Mouse (Mus musculus): ENCODE data around the gene Rfxank. TPM values are rescaled to one million over a fixed set of nuclear protein-coding genes. Genes with fewer than 3 reads are reported as not detected.
A peak's percentile ranks its signal among the peaks of the same experiment; 100 is the strongest.

The Rfxank gene
- polyA plus RNA-seq, 1 experiment from 2014 or later, result 17.8 TPM

DNA sequence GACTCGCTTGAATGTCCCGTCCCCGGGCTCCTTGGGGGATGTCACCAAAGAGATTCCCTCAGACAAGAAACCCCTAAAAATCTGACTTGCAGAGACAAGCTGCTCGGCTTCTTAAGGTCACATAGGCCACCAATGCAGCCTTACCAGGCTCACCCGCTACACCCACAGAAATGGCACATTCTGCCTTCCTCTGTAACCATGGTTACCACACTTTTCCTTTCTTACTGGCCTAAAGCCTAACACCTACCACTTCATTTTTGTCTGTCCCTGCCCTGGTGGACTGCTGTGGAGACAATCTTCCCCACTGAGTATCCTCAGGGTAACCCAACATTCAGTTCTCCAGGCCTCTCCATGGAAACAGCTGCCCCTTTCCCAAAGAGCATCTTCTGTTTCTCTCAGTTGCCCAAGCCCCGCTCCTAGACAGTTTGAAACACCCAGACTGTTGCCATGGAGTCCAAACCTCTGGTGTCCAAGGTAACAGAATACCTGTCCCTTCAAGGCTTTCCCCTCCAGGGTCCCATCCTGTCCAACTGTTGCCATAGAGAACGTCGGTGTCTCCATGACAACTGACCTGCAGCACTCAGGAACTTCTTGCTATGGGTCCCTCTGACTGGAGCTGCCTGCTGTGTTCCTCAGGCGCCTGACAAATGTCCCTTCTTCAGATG is 49.5 kb downstream of the Rfxank start:
- WGBS, result 41% methylated on average over 9 of the region's 9 CpGs
- Histone ChIP-seq H3K9ac (replicated peaks) (no peak overlapping the region), H3K36me3 (peaks cover 4% of the 10 kb centered on the region; the same call in 1 of the 2 replicates), H3K27me3 (peaks cover 59% of the 10 kb centered on the region), H3K4me3 (no peak overlapping the region), H3K4me2 (replicated peaks) (no peak overlapping the region), H3K27ac (replicated peaks) (no peak overlapping the region), H3K4me1 (peaks cover 27% of the 10 kb centered on the region), H3K9me3 (no peaks in the 10 kb centered on the region)
- ATAC-seq (ENCODE audit: low FRiP score, low read depth), result no peak

DNA sequence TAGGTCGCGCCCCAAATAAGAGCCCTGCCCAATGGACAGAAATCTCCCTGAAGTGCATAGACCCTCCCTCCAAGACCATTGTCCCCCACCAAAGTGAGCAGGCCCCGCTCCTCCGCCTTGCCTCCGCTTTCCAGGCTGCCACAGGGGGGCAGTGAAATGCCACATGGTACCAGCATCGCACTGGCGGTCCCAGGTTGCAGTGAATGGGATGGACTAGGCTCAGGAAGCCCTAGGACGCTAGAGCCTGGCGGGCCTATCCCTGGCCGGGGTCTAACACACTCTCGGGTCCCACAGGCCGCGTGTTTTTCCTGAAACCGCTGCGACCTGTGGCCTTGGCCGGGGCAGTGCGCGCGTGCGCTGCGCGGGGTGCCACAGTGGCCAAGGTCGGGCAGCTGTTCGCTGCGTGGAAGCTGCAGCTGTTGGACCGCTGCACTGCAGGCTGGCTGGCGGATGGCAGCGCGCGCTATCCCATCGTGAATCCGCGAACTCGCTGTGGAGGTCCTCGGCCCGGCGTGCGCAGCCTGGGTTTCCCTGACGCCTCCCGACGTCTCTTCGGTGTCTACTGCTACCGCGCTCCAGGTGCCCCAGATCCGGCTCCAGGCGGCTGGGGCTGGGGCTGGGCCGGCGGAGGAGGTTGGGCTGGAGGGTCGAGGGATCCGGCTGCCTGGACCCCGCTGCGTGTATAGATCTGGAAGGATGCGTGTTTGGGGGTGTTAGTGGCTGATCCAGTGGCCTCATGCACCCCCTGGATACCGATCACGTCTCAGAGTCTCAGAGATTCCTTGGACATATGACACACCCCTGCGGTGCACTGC is 50.9 kb downstream of the Rfxank start:
- Histone ChIP-seq H3K4me3 (peak overlapping the region; percentile 44), H3K4me1 (peaks cover 40% of the 10 kb centered on the region), H3K27ac (replicated peaks) (no peak overlapping the region), H3K9ac (replicated peaks) (peak overlapping the region; percentile 55), H3K36me3 (no peaks in the 10 kb centered on the region), H3K27me3 (peaks cover 73% of the 10 kb centered on the region), H3K4me2 (replicated peaks) (peak overlapping the region; percentile 77), H3K9me3 (no peaks in the 10 kb centered on the region)
- 4% methylated on average over 52 of the region's 56 CpGs for WGBS
- ATAC-seq (ENCODE audit: low FRiP score, low read depth), result peak; percentile 77

DNA sequence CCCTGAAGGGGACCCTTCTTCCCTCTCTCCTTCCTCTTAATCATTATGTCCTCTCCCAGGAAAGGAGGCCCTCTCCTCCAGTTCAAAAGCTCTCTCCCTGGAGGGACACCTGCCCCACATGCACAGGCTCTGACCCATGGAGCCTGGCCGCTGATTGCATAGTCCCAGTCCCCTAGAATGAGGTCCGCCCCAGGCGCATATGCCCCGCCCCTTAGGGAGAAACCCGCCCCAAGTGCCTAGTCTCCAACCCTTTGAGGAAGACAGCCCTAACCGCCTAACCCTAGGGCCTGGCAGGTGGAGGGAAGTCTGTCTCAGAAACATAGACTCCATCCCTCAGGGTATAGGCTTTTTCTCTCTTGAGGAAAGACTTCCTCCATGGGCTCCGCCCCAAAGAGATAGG is 51.7 kb downstream of the Rfxank start:
- Histone ChIP-seq H3K27me3 (peaks cover 81% of the 10 kb centered on the region), H3K4me3 (no peak overlapping the region), H3K4me1 (peaks cover 40% of the 10 kb centered on the region), H3K9ac (replicated peaks) (no peak overlapping the region), H3K4me2 (replicated peaks) (no peak overlapping the region), H3K27ac (replicated peaks) (no peak overlapping the region), H3K36me3 (no peaks in the 10 kb centered on the region), H3K9me3 (no peaks in the 10 kb centered on the region)
- 6% methylated on average over 7 of the region's 7 CpGs for WGBS
- ATAC-seq (ENCODE audit: low FRiP score, low read depth), result no peak

DNA sequence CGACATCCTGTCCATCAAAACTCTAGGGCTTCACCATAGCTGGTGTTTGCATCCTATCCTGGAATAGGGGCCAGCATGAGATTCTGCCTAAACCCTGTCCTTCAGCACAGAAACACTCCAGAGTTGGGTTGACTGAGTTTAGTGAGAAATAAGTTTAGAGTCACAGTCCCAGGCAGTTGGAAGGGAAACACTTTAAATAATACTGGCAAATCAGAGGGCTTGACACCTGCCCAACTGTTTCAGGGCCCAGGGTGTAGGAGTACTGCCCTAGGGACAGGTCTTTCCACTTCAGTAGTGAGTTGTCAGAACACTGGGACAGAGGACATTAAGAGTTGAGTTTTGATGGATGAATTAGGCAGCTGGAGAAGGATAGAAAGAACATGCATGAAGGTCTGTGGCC is 52.8 kb downstream of the Rfxank start:
- Histone ChIP-seq H3K27me3 (peaks cover 87% of the 10 kb centered on the region), H3K9me3 (no peaks in the 10 kb centered on the region), H3K4me1 (peaks cover 40% of the 10 kb centered on the region), H3K36me3 (no peaks in the 10 kb centered on the region), H3K9ac (replicated peaks) (no peak overlapping the region), H3K4me3 (no peak overlapping the region), H3K27ac (replicated peaks) (no peak overlapping the region), H3K4me2 (replicated peaks) (no peak overlapping the region)
- no peak for ATAC-seq (ENCODE audit: low FRiP score, low read depth)
- WGBS, result 38% methylated on average over 1 of the region's 1 CpGs

DNA sequence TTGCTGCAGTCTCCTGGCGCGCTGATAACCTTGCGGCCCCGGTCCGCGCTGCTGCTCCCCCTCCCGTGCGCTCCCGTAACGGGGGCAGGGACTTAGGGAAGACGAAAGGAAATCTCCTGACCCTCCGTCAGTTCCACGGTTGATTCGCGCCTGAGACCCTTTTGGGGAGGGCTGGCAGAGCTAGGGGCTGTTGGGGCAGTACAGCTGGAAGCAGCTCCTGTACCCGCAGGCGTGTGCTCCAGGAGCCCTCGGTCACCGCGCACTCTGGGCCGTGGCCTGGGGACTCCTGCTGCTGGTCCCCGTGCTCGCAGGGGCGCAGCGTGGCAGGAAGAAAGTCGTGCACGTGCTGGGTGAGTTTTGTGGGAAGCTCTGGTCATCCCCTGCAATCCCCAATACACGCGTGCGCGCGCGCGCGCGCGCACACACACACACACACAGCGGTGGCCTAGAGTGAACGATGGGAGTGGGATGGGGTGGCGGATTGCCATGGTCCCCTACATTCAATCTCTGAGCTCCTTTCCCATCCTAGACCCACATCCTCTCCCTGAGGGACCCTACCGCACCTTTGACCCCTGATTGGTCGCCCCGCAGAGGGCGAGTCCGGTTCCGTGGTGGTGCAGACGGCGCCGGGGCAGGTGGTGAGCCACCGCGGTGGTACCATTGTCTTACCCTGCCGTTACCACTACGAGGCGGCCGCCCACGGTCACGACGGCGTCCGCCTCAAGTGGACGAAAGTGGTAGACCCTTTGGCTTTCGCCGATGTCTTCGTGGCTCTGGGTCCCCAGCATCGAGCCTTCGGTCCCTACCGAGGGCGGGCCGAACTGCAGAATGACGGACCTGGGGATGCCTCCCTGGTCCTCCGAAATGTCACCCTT is 54.5 kb downstream of the Rfxank start:
- peak overlapping the region; percentile 62 for H3K4me2 ChIP-seq (replicated peaks)
- no peaks in the 10 kb centered on the region for H3K36me3 ChIP-seq
- peak overlapping the region; percentile 41 for H3K4me3 ChIP-seq
- H3K27ac ChIP-seq (replicated peaks), result no peak overlapping the region
- H3K9me3 ChIP-seq, result no peaks in the 10 kb centered on the region
- peaks cover 82% of the 10 kb centered on the region for H3K27me3 ChIP-seq
- H3K9ac ChIP-seq (replicated peaks), result peak overlapping the region; percentile 37; the same call in 1 of the 2 replicates
- WGBS, result 2% methylated on average over 71 of the region's 71 CpGs
- H3K4me1 ChIP-seq, result peaks cover 33% of the 10 kb centered on the region
- no peak for ATAC-seq (ENCODE audit: low FRiP score, low read depth)

DNA sequence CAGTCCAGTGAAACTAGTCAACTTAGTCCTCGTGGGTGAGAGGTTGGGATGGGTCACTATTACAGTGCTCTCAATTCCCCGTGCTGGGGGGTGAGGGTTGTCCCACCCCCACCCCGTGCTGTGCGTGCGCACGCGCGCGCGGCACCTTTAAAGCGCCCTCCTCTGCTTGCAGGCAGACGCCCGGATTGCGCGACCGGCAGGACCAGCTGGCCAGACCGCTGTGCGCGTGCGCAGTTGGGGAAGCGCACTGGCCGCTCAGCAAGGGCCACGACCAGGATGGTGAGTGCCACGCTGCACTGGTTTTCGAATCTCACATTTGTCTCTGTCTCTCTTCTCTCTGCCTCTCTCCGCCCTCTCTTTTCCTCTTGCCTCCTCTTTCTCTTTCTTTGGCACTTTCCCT is 55.7 kb downstream of the Rfxank start, which contains the start of gene Hapln4:
Gene Hapln4, plus strand, starts transcription at position 173 of the 400 bp plus-strand sequence.
- peak within 1 kb of the TSS; percentile 62 for H3K4me2 ChIP-seq (replicated peaks)
- H3K4me1 ChIP-seq, result peaks cover 28% of the 10 kb centered on the region
- H3K27ac ChIP-seq (replicated peaks), result no peak within 1 kb of the TSS
- H3K9me3 ChIP-seq, result no peaks in the 10 kb centered on the region
- no peaks in the 10 kb centered on the region for H3K36me3 ChIP-seq
- H3K9ac ChIP-seq (replicated peaks), result peak within 1 kb of the TSS; percentile 37; the same call in 1 of the 2 replicates
- WGBS, result under 1% methylated on average over 26 of the region's 26 CpGs
- ATAC-seq (ENCODE audit: low FRiP score, low read depth), result no peak
- peak within 1 kb of the TSS; percentile 41 for H3K4me3 ChIP-seq
- H3K27me3 ChIP-seq, result peaks cover 72% of the 10 kb centered on the region

DNA sequence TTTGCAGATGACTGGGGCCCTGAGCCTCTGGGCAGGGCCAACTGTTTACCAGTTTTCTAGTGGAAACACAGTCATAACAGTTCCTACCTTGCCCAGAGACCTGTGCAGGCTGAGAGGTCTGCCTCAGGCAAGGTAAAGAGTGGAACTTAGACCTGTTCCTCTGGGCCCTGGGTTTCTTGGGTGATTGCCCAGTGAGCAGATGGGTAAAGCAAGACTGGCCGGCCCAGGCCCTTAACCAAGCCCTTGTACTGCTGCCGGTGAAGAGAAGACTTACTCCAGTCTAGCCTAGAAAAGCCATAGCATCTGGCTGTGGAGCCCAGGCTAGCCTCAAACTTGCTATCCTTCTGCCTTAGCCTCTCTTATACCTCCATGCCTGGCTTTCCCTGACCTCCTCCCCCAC is 57.0 kb downstream of the Rfxank start:
- Histone ChIP-seq H3K4me1 (peaks cover 22% of the 10 kb centered on the region), H3K9me3 (no peaks in the 10 kb centered on the region), H3K4me3 (no peak overlapping the region), H3K4me2 (replicated peaks) (no peak overlapping the region), H3K27me3 (peaks cover 59% of the 10 kb centered on the region), H3K9ac (replicated peaks) (no peak overlapping the region), H3K36me3 (no peaks in the 10 kb centered on the region), H3K27ac (replicated peaks) (no peak overlapping the region)
- WGBS, result 100% methylated on average over 2 of the region's 2 CpGs
- ATAC-seq (ENCODE audit: low FRiP score, low read depth), result no peak

Small RNA genes lying within 50 kb of the gene (microRNA-seq; reads per million reads assigned to microRNA genes)
- gene Mir7066, result 3.0 reads per million, percentile 8 among the genes with 10 or more reads in this experiment

Other genes starting within 250 kb of the Rfxank start
- 4.0 and 5.7 TPM in 2 replicates for gene Tssk6, start 237.0 kb downstream of the Rfxank start, polyA plus RNA-seq (2016; fragmentation: Nextera tagmentation; extraction: Ambion mirVana)
- 165 and 170 TPM in 2 replicates for gene Ndufa13, start 236.6 kb downstream of the Rfxank start, polyA plus RNA-seq (2016; fragmentation: Nextera tagmentation; extraction: Ambion mirVana)
- 7.2 and 8.0 TPM in 2 replicates for gene Yjefn3, start 236.4 kb downstream of the Rfxank start, polyA plus RNA-seq (2016; fragmentation: Nextera tagmentation; extraction: Ambion mirVana)
- gene Gatad2a, start 142.8 kb downstream of the Rfxank start, polyA plus RNA-seq (2016; fragmentation: Nextera tagmentation; extraction: Ambion mirVana), result 44.3 TPM in 2 replicates
- 76.4 and 77.8 TPM in 2 replicates for gene Mau2, start 96.4 kb downstream of the Rfxank start, polyA plus RNA-seq (2016; fragmentation: Nextera tagmentation; extraction: Ambion mirVana)
- gene Sugp1, start 96.3 kb downstream of the Rfxank start, polyA plus RNA-seq (2016; fragmentation: Nextera tagmentation; extraction: Ambion mirVana), result 55.6 and 56.8 TPM in 2 replicates
- 1.3 and 2.0 TPM in 2 replicates for gene Tm6sf2, start 66.2 kb downstream of the Rfxank start, polyA plus RNA-seq (2016; fragmentation: Nextera tagmentation; extraction: Ambion mirVana)
- 0.20 and 0.23 TPM in 2 replicates for gene Hapln4, start 55.7 kb downstream of the Rfxank start, polyA plus RNA-seq (2016; fragmentation: Nextera tagmentation; extraction: Ambion mirVana)
- 91.9 and 109 TPM in 2 replicates for gene Ncan, start 18.3 kb downstream of the Rfxank start, polyA plus RNA-seq (2016; fragmentation: Nextera tagmentation; extraction: Ambion mirVana)
- gene Nr2c2ap, start 7.8 kb downstream of the Rfxank start, polyA plus RNA-seq (2016; fragmentation: Nextera tagmentation; extraction: Ambion mirVana), result 23.3 and 23.8 TPM in 2 replicates
- 37.1 and 41.9 TPM in 2 replicates for gene Borcs8, start 345 bp upstream of the Rfxank start, polyA plus RNA-seq (2016; fragmentation: Nextera tagmentation; extraction: Ambion mirVana)
- 0.19 and 0.46 TPM in 2 replicates for gene Mef2b, start 557 bp upstream of the Rfxank start, polyA plus RNA-seq (2016; fragmentation: Nextera tagmentation; extraction: Ambion mirVana)
- gene Tmem161a, start 33.2 kb upstream of the Rfxank start, polyA plus RNA-seq (2016; fragmentation: Nextera tagmentation; extraction: Ambion mirVana), result 47.6 and 49.0 TPM in 2 replicates
- 3.9 and 4.3 TPM in 2 replicates for gene Slc25a42, start 73.2 kb upstream of the Rfxank start, polyA plus RNA-seq (2016; fragmentation: Nextera tagmentation; extraction: Ambion mirVana)
- 82.5 and 88.6 TPM in 2 replicates for gene Sugp2, start 95.1 kb upstream of the Rfxank start, polyA plus RNA-seq (2016; fragmentation: Nextera tagmentation; extraction: Ambion mirVana)
- gene Armc6, start 95.3 kb upstream of the Rfxank start, polyA plus RNA-seq (2016; fragmentation: Nextera tagmentation; extraction: Ambion mirVana), result 45.5 and 47.1 TPM in 2 replicates
- gene Homer3, start 143.7 kb upstream of the Rfxank start, polyA plus RNA-seq (2016; fragmentation: Nextera tagmentation; extraction: Ambion mirVana), result 99.6 and 100 TPM in 2 replicates
- gene Ddx49, start 163.3 kb upstream of the Rfxank start, polyA plus RNA-seq (2016; fragmentation: Nextera tagmentation; extraction: Ambion mirVana), result 47.1 and 53.8 TPM in 2 replicates
- 222 and 235 TPM in 2 replicates for gene Cope, start 163.4 kb upstream of the Rfxank start, polyA plus RNA-seq (2016; fragmentation: Nextera tagmentation; extraction: Ambion mirVana)
- gene Cers1, start 176.6 kb upstream of the Rfxank start, polyA plus RNA-seq (2016; fragmentation: Nextera tagmentation; extraction: Ambion mirVana), result 15.3 and 17.1 TPM in 2 replicates
- gene Gdf1, start 190.7 kb upstream of the Rfxank start, polyA plus RNA-seq (2016; fragmentation: Nextera tagmentation; extraction: Ambion mirVana), result 3.7 and 4.5 TPM in 2 replicates
- gene Upf1, start 214.1 kb upstream of the Rfxank start, polyA plus RNA-seq (2016; fragmentation: Nextera tagmentation; extraction: Ambion mirVana), result 32.8 and 38.0 TPM in 2 replicates
- gene Comp, start 234.4 kb upstream of the Rfxank start, polyA plus RNA-seq (2016; fragmentation: Nextera tagmentation; extraction: Ambion mirVana), result 0.23 TPM in 1 of 2 replicates, not detected in the other

All from midbrain, embryonic 12.5 days (tissue).